Mouse (Mus musculus) B cell, adult 2 months (primary cell): Measurements from ENCODE around the gene Gm8947.
"Not testable (repeated sequence)": the region's sequence is repeated elsewhere in the genome, so short reads cannot be mapped to it uniquely, and the experiment has no call there.

Source experiments
- DNase-seq, 2 experiments: peaks; one replicate each; pipeline ENCODE4 v3.0.0; 2022

Gm8947 gene

GRCm38 (mm10) chr1:151182266-151182665, 9.9 kb upstream of the Gm8947 start, which contains the start of gene Gm47985:
Gene Gm47985 (plus strand): TSS chr1:151182537.
- not testable (repeated sequence) for DNase-seq

DNA sequence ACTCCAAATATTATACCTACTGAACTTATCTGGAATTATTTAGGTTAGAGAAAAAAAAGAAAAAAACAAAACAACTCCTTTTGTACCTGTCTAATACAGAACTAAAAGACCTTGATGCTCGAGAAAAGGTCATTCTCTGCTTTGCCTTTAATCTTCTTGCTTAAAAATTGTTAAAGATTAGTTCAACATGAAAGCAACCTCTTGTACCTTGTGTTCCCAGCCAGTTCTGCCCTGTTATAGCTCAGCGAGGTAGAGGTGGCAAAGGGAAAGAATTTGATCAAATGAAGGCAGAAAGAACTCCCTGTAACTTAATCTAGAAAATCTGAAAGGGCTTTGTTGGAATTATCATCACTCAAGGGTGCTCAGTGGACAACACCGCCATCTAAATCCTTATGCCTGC, 6.0 kb upstream of the Gm8947 start:
- not testable (repeated sequence) for DNase-seq

- not testable (repeated sequence) for DNase-seq
These were observed 5.2 kb upstream of the Gm8947 start for GRCm38 (mm10) chr1:151186879-151187424.

DNA sequence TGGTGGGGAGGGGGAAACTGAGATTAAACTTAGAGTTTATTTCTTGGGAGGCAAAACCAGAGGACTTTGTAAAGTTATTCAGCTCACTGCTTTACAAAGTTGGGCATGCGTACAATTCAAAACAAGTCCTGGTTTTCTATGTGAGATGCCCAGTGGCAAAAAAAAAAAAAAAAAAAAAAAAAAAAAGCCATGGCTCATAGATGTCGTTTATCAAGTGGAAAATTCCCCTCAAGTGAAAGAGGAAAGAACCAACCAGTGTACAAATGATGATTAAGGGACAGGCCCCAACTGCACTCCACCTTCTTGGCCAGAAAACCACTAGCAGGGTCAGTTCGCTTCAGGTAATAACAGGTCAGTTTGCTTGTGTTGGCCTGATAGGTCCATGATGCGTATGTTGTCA, 3.7 kb upstream of the Gm8947 start:
- DNase-seq: no peak

GRCm38 (mm10) chr1:151192739-151193138, 563 bp downstream of the Gm8947 start:
- not testable (repeated sequence) for DNase-seq

DNA sequence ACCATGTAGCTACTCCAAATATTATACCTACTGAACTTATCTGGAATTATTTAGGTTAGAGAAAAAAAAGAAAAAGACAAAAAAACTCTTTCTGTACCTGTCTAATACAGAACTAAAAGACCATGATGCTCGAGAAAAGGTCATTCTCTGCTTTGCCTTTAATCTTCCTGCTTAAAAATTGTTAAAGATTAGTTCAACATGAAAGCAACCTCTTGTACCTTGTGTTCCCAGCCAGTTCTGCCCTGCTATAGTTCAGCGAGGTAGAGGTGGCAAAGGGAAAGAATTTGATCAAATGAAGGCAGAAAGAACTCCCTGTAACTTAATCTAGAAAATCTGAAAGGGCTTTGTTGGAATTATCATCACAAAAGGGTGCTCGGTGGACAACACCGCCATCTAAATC, 3.8 kb downstream of the Gm8947 start:
- not testable (repeated sequence) for DNase-seq

DNA sequence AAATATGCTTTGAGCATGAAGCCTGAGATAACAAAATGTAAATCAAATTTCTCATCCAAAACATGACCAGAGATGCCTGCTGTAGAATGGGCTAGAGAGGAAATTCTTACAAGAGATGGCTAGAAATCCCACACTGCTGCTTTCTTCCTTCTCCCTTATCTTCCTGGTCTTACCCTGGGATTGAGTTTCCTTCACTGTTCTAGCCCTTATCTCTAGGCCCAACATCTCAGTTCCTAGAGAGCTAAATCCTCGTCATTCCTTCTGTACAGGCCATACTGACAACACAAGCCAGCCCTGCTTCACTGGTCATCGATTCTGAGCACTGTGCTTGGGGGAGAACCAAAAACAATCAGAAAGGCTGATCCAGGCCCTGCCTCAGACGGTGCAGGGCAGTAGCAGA, 4.5 kb downstream of the Gm8947 start:
- not testable (repeated sequence) for DNase-seq

- DNase-seq: not testable (repeated sequence)
These were observed 5.9 kb downstream of the Gm8947 start, which contains the start of gene Gm47995 for GRCm38 (mm10) chr1:151198120-151198519. Gene Gm47995 (plus strand): TSS chr1:151198448.

- not testable (repeated sequence) for DNase-seq
These were observed 8.4 kb downstream of the Gm8947 start for GRCm38 (mm10) chr1:151200620-151201019.

DNA sequence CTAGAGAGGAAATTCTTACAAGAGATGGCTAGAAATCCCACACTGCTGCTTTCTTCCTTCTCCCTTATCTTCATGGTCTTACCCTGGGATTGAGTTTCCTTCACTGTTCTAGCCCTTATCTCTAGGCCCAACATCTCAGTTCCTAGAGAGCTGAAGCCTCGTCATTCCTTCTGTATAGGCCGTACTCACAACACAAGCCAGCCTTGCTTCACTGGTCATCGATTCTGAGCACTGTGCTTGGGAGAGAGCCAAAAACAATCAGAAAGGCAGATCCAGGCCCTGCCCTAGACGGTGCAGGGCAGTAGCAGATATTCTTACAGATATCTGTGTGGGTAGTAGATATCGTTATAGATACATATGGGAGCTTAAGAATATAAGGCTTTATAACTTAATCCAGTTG, 10.6 kb downstream of the Gm8947 start:
- DNase-seq: not testable (repeated sequence)

DNA sequence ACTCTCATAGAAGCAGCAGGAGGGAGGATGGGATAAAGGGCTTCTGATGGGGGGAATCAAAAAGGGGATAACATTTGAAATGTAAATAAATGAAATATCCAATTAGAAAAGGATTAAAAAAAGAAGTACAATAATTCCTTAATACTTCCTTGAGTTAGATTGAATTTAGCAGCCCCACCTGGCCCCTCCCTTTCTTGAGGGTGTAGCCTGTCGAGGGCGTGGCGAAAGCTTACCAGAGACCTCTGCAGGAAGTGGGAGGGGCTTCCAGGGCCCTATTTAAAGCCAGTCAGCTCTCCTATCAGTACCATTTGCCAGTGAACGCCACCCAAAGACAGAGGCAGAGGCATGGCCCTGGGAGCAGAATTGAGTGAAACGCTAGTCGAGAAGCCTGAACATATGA, 11.6 kb downstream of the Gm8947 start, which contains the start of gene 3110040M04Rik:
Gene 3110040M04Rik, plus strand, starts transcription at position 304 of the 400 bp plus-strand sequence.
- not testable (repeated sequence) for DNase-seq

- DNase-seq: not testable (repeated sequence)
These were observed 16.3 kb downstream of the Gm8947 start for GRCm38 (mm10) chr1:151208493-151208892.

GRCm38 (mm10) chr1:151208944-151209343, 16.8 kb downstream of the Gm8947 start:
- not testable (repeated sequence) for DNase-seq

DNA sequence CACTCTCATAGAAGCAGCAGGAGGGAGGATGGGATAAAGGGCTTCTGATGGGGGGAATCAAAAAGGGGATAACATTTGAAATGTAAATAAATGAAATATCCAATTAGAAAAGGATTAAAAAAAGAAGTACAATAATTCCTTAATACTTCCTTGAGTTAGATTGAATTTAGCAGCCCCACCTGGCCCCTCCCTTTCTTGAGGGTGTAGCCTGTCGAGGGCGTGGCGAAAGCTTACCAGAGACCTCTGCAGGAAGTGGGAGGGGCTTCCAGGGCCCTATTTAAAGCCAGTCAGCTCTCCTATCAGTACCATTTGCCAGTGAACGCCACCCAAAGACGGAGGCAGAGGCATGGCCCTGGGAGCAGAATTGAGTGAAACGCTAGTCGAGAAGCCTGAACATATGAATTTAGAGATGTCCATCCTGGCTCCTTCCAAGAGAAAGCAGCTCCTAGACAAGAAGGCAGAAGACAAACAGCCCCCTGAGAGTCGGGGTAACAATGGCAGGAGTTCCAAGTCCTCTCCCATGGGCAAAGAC, 17.7 kb downstream of the Gm8947 start, which contains the start of gene Gm47996:
Gene Gm47996, plus strand, starts transcription at position 308 of the 532 bp plus-strand sequence.
- DNase-seq: peak; percentile 18 to 23

GRCm38 (mm10) chr1:151211666-151212065, 19.5 kb downstream of the Gm8947 start:
- not testable (repeated sequence) for DNase-seq

GRCm38 (mm10) chr1:151214862-151215261, 22.7 kb downstream of the Gm8947 start:
- DNase-seq: no peak

DNA sequence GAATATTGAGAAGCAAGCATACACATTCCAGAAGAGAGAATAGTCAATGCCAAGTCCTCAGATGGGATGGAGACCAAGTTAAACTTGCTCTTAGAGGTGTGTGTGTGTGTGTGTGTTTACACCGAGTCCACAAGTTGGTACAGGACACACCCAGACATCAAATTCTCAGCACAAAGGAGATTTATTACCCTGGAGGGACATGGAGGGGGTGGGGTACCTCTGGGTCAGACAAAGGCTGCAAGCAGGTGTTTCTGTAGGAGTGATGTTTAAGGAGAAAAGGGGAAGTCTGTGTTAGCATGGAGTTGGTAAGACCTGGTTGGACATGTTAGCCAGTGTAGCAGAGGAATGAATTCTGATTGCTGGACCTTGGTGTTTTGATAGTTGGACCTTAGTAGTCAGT, 23.8 kb downstream of the Gm8947 start:
- no peak for DNase-seq

- no peak for DNase-seq
These were observed 24.2 kb downstream of the Gm8947 start for GRCm38 (mm10) chr1:151216417-151216816.

DNA sequence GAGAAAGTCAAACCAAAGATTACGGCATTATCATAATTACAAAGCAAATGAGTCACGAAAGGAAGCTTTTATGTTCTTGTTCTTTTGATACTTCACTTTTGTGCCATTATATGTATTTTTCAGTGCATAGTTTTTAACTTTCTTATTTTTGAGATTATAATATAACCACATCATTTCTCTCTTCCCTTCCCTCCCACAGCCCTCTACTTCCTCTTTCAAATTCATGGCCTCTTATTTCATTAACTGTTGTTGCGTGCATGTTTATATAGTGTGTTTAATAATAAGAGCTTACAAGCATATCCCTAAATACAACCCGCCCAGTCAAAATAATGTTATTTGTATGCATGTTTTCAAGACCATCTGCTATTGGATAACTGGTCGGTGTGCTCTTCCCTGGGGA, 26.9 kb downstream of the Gm8947 start:
- no peak for DNase-seq

DNA sequence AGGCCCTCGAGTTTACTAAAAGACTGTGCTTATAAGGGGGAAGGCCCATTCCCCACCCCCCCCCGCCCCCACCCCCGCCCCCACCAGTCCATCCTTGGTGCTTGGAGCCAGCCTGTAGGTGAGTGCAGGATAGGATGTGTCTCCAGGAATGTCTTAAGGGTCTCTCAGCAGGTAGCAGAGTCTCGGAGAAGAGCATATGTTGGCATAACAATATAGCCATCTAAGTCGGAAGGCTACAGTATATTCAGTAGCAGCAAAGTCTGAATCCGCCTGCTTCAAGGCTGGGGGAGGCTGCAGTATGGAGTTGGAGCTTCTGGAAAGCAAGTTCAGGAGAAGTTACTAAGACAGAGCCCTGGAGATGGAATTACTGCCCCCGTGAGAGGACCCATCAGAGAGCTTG, 27.9 kb downstream of the Gm8947 start:
- DNase-seq: no peak

- DNase-seq: no peak
These were observed 30.5 kb downstream of the Gm8947 start for GRCm38 (mm10) chr1:151222561-151223267.

- DNase-seq: no peak
These were observed 31.2 kb downstream of the Gm8947 start for GRCm38 (mm10) chr1:151223377-151223776.

GRCm38 (mm10) chr1:151224536-151224935, 32.4 kb downstream of the Gm8947 start:
- DNase-seq: no peak

DNA sequence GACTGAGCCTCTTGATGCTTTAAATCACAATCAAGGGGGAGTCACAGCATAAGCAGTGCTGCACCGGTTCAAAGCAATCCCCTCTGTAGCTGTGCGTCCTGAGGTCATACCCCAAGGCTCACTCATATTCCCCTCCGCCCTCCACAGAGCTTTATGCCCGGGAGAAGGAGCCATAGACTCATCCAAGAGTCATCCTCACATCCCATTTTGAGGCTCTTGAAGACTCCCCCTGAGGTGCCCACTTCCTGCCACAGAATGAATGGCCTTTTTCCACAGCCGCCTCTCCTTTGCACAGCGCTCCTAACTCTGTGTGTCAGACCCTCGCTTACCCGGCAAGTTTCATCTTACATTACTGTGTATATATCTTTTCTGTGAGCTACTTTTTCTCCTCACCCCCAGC, 35.3 kb downstream of the Gm8947 start:
- DNase-seq: no peak
